Mouse (Mus musculus): Measurements from ENCODE around the gene Zfp78.
A peak's percentile ranks its signal among the peaks of the same experiment; 100 is the strongest.
"Not testable (repeated sequence)": the region's sequence is repeated elsewhere in the genome, so short reads cannot be mapped to it uniquely, and the experiment has no call there.

Gene Zfp78

GRCm38 (mm10) chr7:6363047-6363488 lies at the start of gene Zfp78:
Zfp78 (plus strand) TSS chr7:6363280.
- DNase-seq (ENCODE audit: low spot score in 2 of 2) = no peak

GRCm38 (mm10) chr7:6330458-6331232 lies 32.4 kb upstream of the Zfp78 start:
- DNase-seq (ENCODE audit: low spot score in 2 of 2) = peak; percentile 0 to 6

- peak; percentile 67 to 74 for DNase-seq (ENCODE audit: low spot score in 2 of 2)
These were observed 31.7 kb upstream of the Zfp78 start, which contains the start of gene Zfp583 for GRCm38 (mm10) chr7:6331233-6331956. Zfp583 (minus strand) TSS chr7:6331285.

- no peak for DNase-seq (ENCODE audit: low spot score in 2 of 2)
These were observed 23.2 kb upstream of the Zfp78 start for GRCm38 (mm10) chr7:6339865-6340264.

GRCm38 (mm10) chr7:6343501-6344071 lies 19.5 kb upstream of the Zfp78 start, which contains the start of gene Gm3854:
Gm3854 (plus strand) TSS chr7:6343759.
- no peak for DNase-seq (ENCODE audit: low spot score in 2 of 2)

- no peak for DNase-seq (ENCODE audit: low spot score in 2 of 2)
These were observed 19.0 kb upstream of the Zfp78 start for GRCm38 (mm10) chr7:6344124-6344523.

- DNase-seq (ENCODE audit: low spot score in 2 of 2) = no peak
These were observed 5.0 kb upstream of the Zfp78 start for GRCm38 (mm10) chr7:6358121-6358520.

- DNase-seq (ENCODE audit: low spot score in 2 of 2) = peak; percentile 25 to 34
These were observed 4.0 kb upstream of the Zfp78 start for GRCm38 (mm10) chr7:6358937-6359590.

- DNase-seq (ENCODE audit: low spot score in 2 of 2) = no peak
These were observed 2.5 kb upstream of the Zfp78 start for GRCm38 (mm10) chr7:6360477-6361060.

- DNase-seq (ENCODE audit: low spot score in 2 of 2) = no peak
These were observed 1.3 kb upstream of the Zfp78 start for GRCm38 (mm10) chr7:6361756-6362155.

GRCm38 (mm10) chr7:6362268-6363046 lies 623 bp upstream of the Zfp78 start:
- peak; percentile 99 to 100 for DNase-seq (ENCODE audit: low spot score in 2 of 2)

- no peak for DNase-seq (ENCODE audit: low spot score in 2 of 2)
These were observed 1.7 kb downstream of the Zfp78 start for GRCm38 (mm10) chr7:6364761-6365160.

GRCm38 (mm10) chr7:6367185-6367584 lies 4.1 kb downstream of the Zfp78 start:
- DNase-seq (ENCODE audit: low spot score in 2 of 2) = no peak

GRCm38 (mm10) chr7:6368146-6368545 lies 5.1 kb downstream of the Zfp78 start:
- DNase-seq (ENCODE audit: low spot score in 2 of 2) = not testable (repeated sequence)

- DNase-seq (ENCODE audit: low spot score in 2 of 2) = no peak
These were observed 6.4 kb downstream of the Zfp78 start for GRCm38 (mm10) chr7:6369460-6369859.

GRCm38 (mm10) chr7:6372993-6373392 lies 9.9 kb downstream of the Zfp78 start:
- no peak for DNase-seq (ENCODE audit: low spot score in 2 of 2)

- no peak for DNase-seq (ENCODE audit: low spot score in 2 of 2)
These were observed 15.4 kb downstream of the Zfp78 start for GRCm38 (mm10) chr7:6378441-6378840.

GRCm38 (mm10) chr7:6381431-6381830 lies 18.4 kb downstream of the Zfp78 start:
- DNase-seq (ENCODE audit: low spot score in 2 of 2) = no peak

GRCm38 (mm10) chr7:6383044-6383455 lies 20.0 kb downstream of the Zfp78 start, which contains the start of gene Zfp28:
Zfp28 (plus strand) TSS chr7:6383295.
- peak; percentile 85 to 91 for DNase-seq (ENCODE audit: low spot score in 2 of 2)

- DNase-seq (ENCODE audit: low spot score in 2 of 2) = no peak
These were observed 20.9 kb downstream of the Zfp78 start for GRCm38 (mm10) chr7:6384011-6384410.

- DNase-seq (ENCODE audit: low spot score in 2 of 2) = no peak
These were observed 23.9 kb downstream of the Zfp78 start for GRCm38 (mm10) chr7:6386995-6387394.
